ENCODE assay signal across 22 mouse cellular contexts in the genomic region with DNA sequence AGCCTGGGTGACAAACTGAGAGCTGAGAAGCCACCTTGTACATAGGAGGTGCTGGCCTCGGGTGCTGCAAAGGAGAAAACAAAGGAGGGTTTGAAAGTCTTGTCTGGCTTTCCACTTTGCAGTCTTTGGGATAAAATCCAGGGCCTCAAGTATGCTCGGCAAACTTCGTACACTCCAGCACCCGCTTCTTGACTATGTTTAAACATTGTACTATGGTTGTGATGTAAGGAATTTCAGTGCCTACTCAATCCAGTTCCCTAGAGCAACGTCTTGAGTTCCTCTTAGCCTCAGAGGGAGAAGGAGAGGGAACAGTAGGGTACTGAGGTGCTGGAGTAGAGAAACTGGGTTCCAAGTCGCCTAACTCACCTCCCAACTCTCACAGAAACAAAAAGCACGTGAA.
DNase-seq lines count a peak whose midpoint lies in the region; ATAC-seq and TF ChIP-seq lines count a peak whose summit lies in the region.
"Had no signal": no experiment of that assay in that cellular context is flagged by ENCODE, and none has a peak within 500 bp of the region (broad histone marks: within the 10 kb centered on the region; RNA-seq: fewer than 3 reads in every experiment).

No protein-coding gene starts in this region.

- TF ChIP-seq CTCF in lung, embryonic 14.5 days (IDR thresholded peaks at IDR 0.05; ENCODE audit: low read depth) = no peak
- no peak for TF ChIP-seq CTCF in lung, adult 2 months (IDR thresholded peaks at IDR 0.05; ENCODE audit: insufficient read depth, low read length)

- no peaks in the 10 kb centered on the region for H3K36me3 ChIP-seq in lung, embryonic 14.5 days (ENCODE audit: insufficient read depth)
- no peaks in the 10 kb centered on the region for H3K36me3 ChIP-seq in lung, embryonic 16.5 days (ENCODE audit: control insufficient read depth, insufficient read depth, low read length)
- H3K36me3 ChIP-seq in forebrain, embryonic 10.5 days (replicated peaks) = no peaks in the 10 kb centered on the region
- H3K36me3 ChIP-seq: embryonic facial prominence, embryonic 13.5 days; embryonic facial prominence, embryonic 15.5 days; forebrain, embryonic 15.5 days had no signal

- no peaks in the 10 kb centered on the region for H3K27me3 ChIP-seq in lung, embryonic 14.5 days (ENCODE audit: insufficient read depth, low read length)
- no peaks in the 10 kb centered on the region for H3K27me3 ChIP-seq in lung, embryonic 16.5 days (ENCODE audit: control insufficient read depth, insufficient read depth, low read depth, low read length)
- no peaks in the 10 kb centered on the region for H3K27me3 ChIP-seq in forebrain, embryonic 10.5 days (ENCODE audit: poor library complexity, severe bottlenecking)
- H3K27me3 ChIP-seq: embryonic facial prominence, embryonic 13.5 days; embryonic facial prominence, embryonic 15.5 days; forebrain, embryonic 13.5 days; forebrain, embryonic 15.5 days had no signal

- no peak overlapping the region for H3K27ac ChIP-seq in lung, embryonic 14.5 days (ENCODE audit: low read depth)
- peak overlapping the region; percentile 56 for H3K27ac ChIP-seq in lung, embryonic 16.5 days (ENCODE audit: low read length)
- H3K27ac ChIP-seq in forebrain, embryonic 10.5 days = no peak overlapping the region
- H3K27ac ChIP-seq: embryonic facial prominence, embryonic 13.5 days; embryonic facial prominence, embryonic 15.5 days; forebrain, embryonic 13.5 days; forebrain, embryonic 15.5 days had no signal

- H3K9me3 ChIP-seq in lung, embryonic 14.5 days (ENCODE audit: low read depth, low read length) = no peaks in the 10 kb centered on the region
- H3K9me3 ChIP-seq in lung, embryonic 16.5 days (ENCODE audit: control insufficient read depth, low read length) = no peaks in the 10 kb centered on the region
- H3K9me3 ChIP-seq in forebrain, embryonic 10.5 days = no peaks in the 10 kb centered on the region
- H3K9me3 ChIP-seq: embryonic facial prominence, embryonic 13.5 days; embryonic facial prominence, embryonic 15.5 days; forebrain, embryonic 13.5 days; forebrain, embryonic 15.5 days had no signal

- WGBS in lung, embryonic 14.5 days = 47% methylated on average over 7 of the region's 7 CpGs
- WGBS in lung, adult 2 months = 66% methylated on average over 7 of the region's 7 CpGs
- WGBS in lung, embryonic 16.5 days = 48% methylated on average over 7 of the region's 7 CpGs
- WGBS in forebrain, embryonic 10.5 days = 85% methylated on average over 7 of the region's 7 CpGs

- H3K4me1 ChIP-seq in lung, embryonic 14.5 days (ENCODE audit: insufficient read depth) = no peaks in the 10 kb centered on the region
- peaks cover 5% of the 10 kb centered on the region for H3K4me1 ChIP-seq in lung, adult 2 months (ENCODE audit: control insufficient read depth, insufficient read depth, low read length)
- H3K4me1 ChIP-seq in lung, embryonic 16.5 days (replicated peaks; ENCODE audit: control insufficient read depth, insufficient read depth, low read length) = peaks cover 4% of the 10 kb centered on the region; the same call in 1 of the 2 replicates
- peaks cover 17% of the 10 kb centered on the region for H3K4me1 ChIP-seq in forebrain, embryonic 10.5 days
- H3K4me1 ChIP-seq: forebrain, embryonic 13.5 days; forebrain, embryonic 15.5 days had no signal

- H3K9ac ChIP-seq in lung, embryonic 14.5 days = no peak overlapping the region
- H3K9ac ChIP-seq in lung, embryonic 16.5 days (ENCODE audit: low read length) = no peak overlapping the region
- H3K9ac ChIP-seq: embryonic facial prominence, embryonic 13.5 days; embryonic facial prominence, embryonic 15.5 days; forebrain, embryonic 13.5 days; forebrain, embryonic 15.5 days had no signal

- DNase-seq in lung, embryonic 14.5 days = peak; percentile 54
- no peak for DNase-seq in lung, adult 2 months
- DNase-seq in lung, postnatal 10 days = peak; percentile 5
- DNase-seq in lung, postnatal 36 days = peak; percentile 50
- DNase-seq in layer of hippocampus, adult 18-20 months (ENCODE audit: low spot score in 2 of 2) = no peak
- no peak for DNase-seq in forebrain, embryonic 10.5 days (ENCODE audit: extremely low spot score, low spot score)
- DNase-seq: adrenal gland, adult 2 months; adrenal gland, postnatal 10 days; adrenal gland, postnatal 25 days; cerebellum, adult 11 months; cerebellum, adult 18-20 months; cerebellum, adult 8-10 months; cerebellum, adult 9-11 months; cerebellum, postnatal 14 days; cerebellum, postnatal 36 days; embryo, embryonic 11 days had no signal

- no peak overlapping the region for H3K4me3 ChIP-seq in lung, embryonic 14.5 days (ENCODE audit: low read depth, low read length)
- H3K4me3 ChIP-seq in lung, adult 2 months (replicated peaks; ENCODE audit: extremely low read depth, low read depth, low read length) = no peak overlapping the region
- H3K4me3 ChIP-seq in lung, embryonic 16.5 days (ENCODE audit: low read length) = no peak overlapping the region
- H3K4me3 ChIP-seq in forebrain, embryonic 10.5 days = no peak overlapping the region
- H3K4me3 ChIP-seq: embryonic facial prominence, embryonic 13.5 days; embryonic facial prominence, embryonic 15.5 days; erythroblast, embryonic 14.5 days; forebrain, embryonic 13.5 days; forebrain, embryonic 15.5 days had no signal

- H3K4me2 ChIP-seq in lung, embryonic 14.5 days = no peak overlapping the region
- no peak overlapping the region for H3K4me2 ChIP-seq in lung, embryonic 16.5 days (ENCODE audit: low read depth, low read length)
- H3K4me2 ChIP-seq: embryonic facial prominence, embryonic 13.5 days; embryonic facial prominence, embryonic 15.5 days; forebrain, embryonic 13.5 days; forebrain, embryonic 15.5 days had no signal

- no peak for TF ChIP-seq POLR2A in lung, adult 2 months (IDR thresholded peaks at IDR 0.05; ENCODE audit: borderline replicate concordance, extremely low read depth, low read depth, low read length)

- peak; percentile 56; the same call in 1 of the 2 replicates for ATAC-seq in lung, embryonic 14.5 days (ENCODE audit: insufficient read depth)
- ATAC-seq in lung, embryonic 16.5 days (ENCODE audit: low read depth) = peak; percentile 74
- ATAC-seq: forebrain, embryonic 13.5 days; forebrain, embryonic 15.5 days had no signal

Comparison
In these comparisons a context has a peak if more than half of its experiments do, and no peak if none do; other contexts are left out.
1. DNase-seq: peak in lung, embryonic 14.5 days (single experiment), lung, postnatal 10 days (single experiment) and lung, postnatal 36 days (single experiment); none in lung, adult 2 months (single experiment), layer of hippocampus, adult 18-20 months (0 of 2) and forebrain, embryonic 10.5 days (single experiment).